Mouse (Mus musculus): ENCODE data around the gene Smoc2. TPM values are rescaled to one million over a fixed set of nuclear protein-coding genes. Genes with fewer than 3 reads are reported as not detected.

Smoc2 gene
- polyA plus RNA-seq, 1 experiment from 2014 or later: 33.3 TPM

GRCm38 (mm10) chr17:14295146-14295545 lies 15.8 kb downstream of the Smoc2 start:
- no peak overlapping the region for H3K27ac ChIP-seq (ENCODE audit: low read length)
- H3K4me2 ChIP-seq (ENCODE audit: low read depth, low read length): no peak overlapping the region
- peaks cover 1% of the 10 kb centered on the region; the same call in 1 of the 2 replicates for H3K27me3 ChIP-seq (ENCODE audit: control insufficient read depth, insufficient read depth, low read length)
- H3K4me3 ChIP-seq (ENCODE audit: low read length): no peak overlapping the region
- no peaks in the 10 kb centered on the region for H3K36me3 ChIP-seq (ENCODE audit: control insufficient read depth, insufficient read depth)
- no peaks in the 10 kb centered on the region for H3K9me3 ChIP-seq (replicated peaks; ENCODE audit: control insufficient read depth, low read length)
- H3K4me1 ChIP-seq (ENCODE audit: control insufficient read depth, insufficient read depth, low read length): no peaks in the 10 kb centered on the region
- WGBS: 71% methylated on average over 3 of the region's 3 CpGs
- no peak overlapping the region for H3K9ac ChIP-seq (ENCODE audit: low read length)
- no peak for ATAC-seq (replicated peaks; ENCODE audit: extremely low read depth, insufficient read depth, low FRiP score)

GRCm38 (mm10) chr17:14300361-14300760 lies 21.1 kb downstream of the Smoc2 start:
- Histone ChIP-seq H3K4me3 (ENCODE audit: low read length) (no peak overlapping the region), H3K9ac (ENCODE audit: low read length) (no peak overlapping the region), H3K27me3 (ENCODE audit: control insufficient read depth, insufficient read depth, low read length) (no peaks in the 10 kb centered on the region), H3K4me2 (ENCODE audit: low read depth, low read length) (no peak overlapping the region), H3K4me1 (ENCODE audit: control insufficient read depth, insufficient read depth, low read length) (no peaks in the 10 kb centered on the region), H3K9me3 (replicated peaks; ENCODE audit: control insufficient read depth, low read length) (0 out of 2 replicates have a peak, but pooled peaks cover 6% of the 10 kb centered on the region), H3K36me3 (ENCODE audit: control insufficient read depth, insufficient read depth) (no peaks in the 10 kb centered on the region), H3K27ac (ENCODE audit: low read length) (no peak overlapping the region)
- no peak for ATAC-seq (replicated peaks; ENCODE audit: extremely low read depth, insufficient read depth, low FRiP score)
- 77% methylated on average over 5 of the region's 5 CpGs for WGBS

- ATAC-seq (replicated peaks; ENCODE audit: extremely low read depth, insufficient read depth, low FRiP score): no peak
- Histone ChIP-seq H3K9ac (ENCODE audit: low read length) (no peak overlapping the region), H3K36me3 (ENCODE audit: control insufficient read depth, insufficient read depth) (no peaks in the 10 kb centered on the region), H3K27ac (ENCODE audit: low read length) (no peak overlapping the region), H3K4me2 (ENCODE audit: low read depth, low read length) (no peak overlapping the region), H3K4me1 (ENCODE audit: control insufficient read depth, insufficient read depth, low read length) (no peaks in the 10 kb centered on the region), H3K4me3 (ENCODE audit: low read length) (no peak overlapping the region), H3K9me3 (replicated peaks; ENCODE audit: control insufficient read depth, low read length) (0 out of 2 replicates have a peak, but pooled peaks cover 6% of the 10 kb centered on the region), H3K27me3 (ENCODE audit: control insufficient read depth, insufficient read depth, low read length) (no peaks in the 10 kb centered on the region)
- 37% methylated on average over 7 of the region's 7 CpGs for WGBS
These were observed 22.4 kb downstream of the Smoc2 start for GRCm38 (mm10) chr17:14301491-14302344.

- 0 out of 2 replicates have a peak, but pooled peaks cover 6% of the 10 kb centered on the region for H3K9me3 ChIP-seq (replicated peaks; ENCODE audit: control insufficient read depth, low read length)
- H3K4me3 ChIP-seq (ENCODE audit: low read length): no peak overlapping the region
- no peak overlapping the region for H3K4me2 ChIP-seq (ENCODE audit: low read depth, low read length)
- no peaks in the 10 kb centered on the region for H3K27me3 ChIP-seq (ENCODE audit: control insufficient read depth, insufficient read depth, low read length)
- H3K27ac ChIP-seq (ENCODE audit: low read length): no peak overlapping the region
- no peaks in the 10 kb centered on the region for H3K36me3 ChIP-seq (ENCODE audit: control insufficient read depth, insufficient read depth)
- H3K9ac ChIP-seq (ENCODE audit: low read length): no peak overlapping the region
- no peak for ATAC-seq (replicated peaks; ENCODE audit: extremely low read depth, insufficient read depth, low FRiP score)
- WGBS: 56% methylated on average over 6 of the region's 6 CpGs
- no peaks in the 10 kb centered on the region for H3K4me1 ChIP-seq (ENCODE audit: control insufficient read depth, insufficient read depth, low read length)
These were observed 23.1 kb downstream of the Smoc2 start for GRCm38 (mm10) chr17:14302356-14302755.

- WGBS: 94% methylated on average over 6 of the region's 6 CpGs
- H3K9me3 ChIP-seq (replicated peaks; ENCODE audit: control insufficient read depth, low read length): 0 out of 2 replicates have a peak, but pooled peaks cover 6% of the 10 kb centered on the region
- no peaks in the 10 kb centered on the region for H3K27me3 ChIP-seq (ENCODE audit: control insufficient read depth, insufficient read depth, low read length)
- H3K27ac ChIP-seq (ENCODE audit: low read length): no peak overlapping the region
- H3K4me3 ChIP-seq (ENCODE audit: low read length): no peak overlapping the region
- H3K4me1 ChIP-seq (ENCODE audit: control insufficient read depth, insufficient read depth, low read length): no peaks in the 10 kb centered on the region
- ATAC-seq (replicated peaks; ENCODE audit: extremely low read depth, insufficient read depth, low FRiP score): no peak
- no peak overlapping the region for H3K9ac ChIP-seq (ENCODE audit: low read length)
- no peaks in the 10 kb centered on the region for H3K36me3 ChIP-seq (ENCODE audit: control insufficient read depth, insufficient read depth)
- no peak overlapping the region for H3K4me2 ChIP-seq (ENCODE audit: low read depth, low read length)
These were observed 24.4 kb downstream of the Smoc2 start for GRCm38 (mm10) chr17:14303722-14304121.

- 54% methylated on average over 3 of the region's 3 CpGs for WGBS
- Histone ChIP-seq H3K4me1 (ENCODE audit: control insufficient read depth, insufficient read depth, low read length) (no peaks in the 10 kb centered on the region), H3K27ac (ENCODE audit: low read length) (no peak overlapping the region), H3K4me2 (ENCODE audit: low read depth, low read length) (no peak overlapping the region), H3K9ac (ENCODE audit: low read length) (no peak overlapping the region), H3K36me3 (ENCODE audit: control insufficient read depth, insufficient read depth) (no peaks in the 10 kb centered on the region), H3K27me3 (ENCODE audit: control insufficient read depth, insufficient read depth, low read length) (peaks cover 9% of the 10 kb centered on the region), H3K9me3 (replicated peaks; ENCODE audit: control insufficient read depth, low read length) (no peaks in the 10 kb centered on the region), H3K4me3 (ENCODE audit: low read length) (no peak overlapping the region)
- no peak for ATAC-seq (replicated peaks; ENCODE audit: extremely low read depth, insufficient read depth, low FRiP score)
These were observed 30.6 kb downstream of the Smoc2 start for GRCm38 (mm10) chr17:14309884-14310283.

GRCm38 (mm10) chr17:14312440-14312839 lies 33.1 kb downstream of the Smoc2 start:
- Histone ChIP-seq H3K36me3 (ENCODE audit: control insufficient read depth, insufficient read depth) (no peaks in the 10 kb centered on the region), H3K9me3 (replicated peaks; ENCODE audit: control insufficient read depth, low read length) (no peaks in the 10 kb centered on the region), H3K9ac (ENCODE audit: low read length) (no peak overlapping the region), H3K4me2 (ENCODE audit: low read depth, low read length) (no peak overlapping the region), H3K27me3 (ENCODE audit: control insufficient read depth, insufficient read depth, low read length) (peaks cover 9% of the 10 kb centered on the region), H3K4me3 (ENCODE audit: low read length) (no peak overlapping the region), H3K27ac (ENCODE audit: low read length) (no peak overlapping the region), H3K4me1 (ENCODE audit: control insufficient read depth, insufficient read depth, low read length) (no peaks in the 10 kb centered on the region)
- ATAC-seq (replicated peaks; ENCODE audit: extremely low read depth, insufficient read depth, low FRiP score): no peak
- 71% methylated on average over 6 of the region's 6 CpGs for WGBS

GRCm38 (mm10) chr17:14314308-14314707 lies 35.0 kb downstream of the Smoc2 start:
- Histone ChIP-seq H3K27ac (ENCODE audit: low read length) (no peak overlapping the region), H3K4me1 (ENCODE audit: control insufficient read depth, insufficient read depth, low read length) (no peaks in the 10 kb centered on the region)
- 76% methylated on average over 1 of the region's 1 CpGs for WGBS

GRCm38 (mm10) chr17:14316536-14316935 lies 37.2 kb downstream of the Smoc2 start:
- Histone ChIP-seq H3K27me3 (ENCODE audit: control insufficient read depth, insufficient read depth, low read length) (peaks cover 8% of the 10 kb centered on the region), H3K4me1 (ENCODE audit: control insufficient read depth, insufficient read depth, low read length) (no peaks in the 10 kb centered on the region), H3K27ac (ENCODE audit: low read length) (no peak overlapping the region), H3K4me2 (ENCODE audit: low read depth, low read length) (no peak overlapping the region), H3K9ac (ENCODE audit: low read length) (no peak overlapping the region), H3K36me3 (ENCODE audit: control insufficient read depth, insufficient read depth) (no peaks in the 10 kb centered on the region), H3K9me3 (replicated peaks; ENCODE audit: control insufficient read depth, low read length) (no peaks in the 10 kb centered on the region), H3K4me3 (ENCODE audit: low read length) (no peak overlapping the region)
- 51% methylated on average over 7 of the region's 7 CpGs for WGBS
- ATAC-seq (replicated peaks; ENCODE audit: extremely low read depth, insufficient read depth, low FRiP score): no peak

More at GRCm38 (mm10) chr17:14314308-14314707, 35.0 kb downstream of the Smoc2 start:
- Histone ChIP-seq H3K9me3 (replicated peaks; ENCODE audit: control insufficient read depth, low read length) (no peaks in the 10 kb centered on the region), H3K4me2 (ENCODE audit: low read depth, low read length) (no peak overlapping the region), H3K36me3 (ENCODE audit: control insufficient read depth, insufficient read depth) (no peaks in the 10 kb centered on the region), H3K4me3 (ENCODE audit: low read length) (no peak overlapping the region), H3K27me3 (ENCODE audit: control insufficient read depth, insufficient read depth, low read length) (peaks cover 9% of the 10 kb centered on the region), H3K9ac (ENCODE audit: low read length) (no peak overlapping the region)
- no peak for ATAC-seq (replicated peaks; ENCODE audit: extremely low read depth, insufficient read depth, low FRiP score)
